Mouse (Mus musculus): Measurements from ENCODE around the gene Ssh2. TPM values are rescaled to one million over a fixed set of nuclear protein-coding genes. Genes with fewer than 3 reads are reported as not detected.

Ssh2 gene
- polyA plus RNA-seq, 1 experiment from 2014 or later, result 13.0 TPM

GRCm38 (mm10) chr11:77402508-77402907 is 186.4 kb downstream of the Ssh2 start:
- Histone ChIP-seq H3K9me3 (ENCODE audit: control insufficient read depth, low read length) (no peaks in the 10 kb centered on the region), H3K4me2 (no peak overlapping the region), H3K27ac (ENCODE audit: low read depth, low read length) (no peak overlapping the region), H3K4me1 (ENCODE audit: control insufficient read depth, insufficient read depth, low read length) (no peaks in the 10 kb centered on the region), H3K9ac (ENCODE audit: low read length) (no peak overlapping the region), H3K27me3 (ENCODE audit: control insufficient read depth, insufficient read depth, low read length) (no peaks in the 10 kb centered on the region), H3K36me3 (ENCODE audit: control insufficient read depth, insufficient read depth, low read length) (no peaks in the 10 kb centered on the region), H3K4me3 (ENCODE audit: low read depth, low read length) (no peak overlapping the region)
- ATAC-seq (ENCODE audit: low FRiP score) (no peak), DNase-seq (ENCODE audit: low spot score, missing footprints) (no peak)
- 80% methylated on average over 2 of the region's 2 CpGs for WGBS

GRCm38 (mm10) chr11:77406329-77406728 is 190.2 kb downstream of the Ssh2 start:
- no peaks in the 10 kb centered on the region for H3K4me1 ChIP-seq (ENCODE audit: control insufficient read depth, insufficient read depth, low read length)
- DNase-seq (ENCODE audit: low spot score, missing footprints) (no peak), ATAC-seq (ENCODE audit: low FRiP score) (no peak)
- H3K36me3 ChIP-seq (ENCODE audit: control insufficient read depth, insufficient read depth, low read length), result no peaks in the 10 kb centered on the region
- H3K4me3 ChIP-seq (ENCODE audit: low read depth, low read length), result no peak overlapping the region
- WGBS, result 81% methylated on average over 2 of the region's 2 CpGs
- no peaks in the 10 kb centered on the region for H3K9me3 ChIP-seq (ENCODE audit: control insufficient read depth, low read length)
- H3K9ac ChIP-seq (ENCODE audit: low read length), result no peak overlapping the region
- H3K27ac ChIP-seq (ENCODE audit: low read depth, low read length), result no peak overlapping the region
- no peak overlapping the region for H3K4me2 ChIP-seq
- H3K27me3 ChIP-seq (ENCODE audit: control insufficient read depth, insufficient read depth, low read length), result no peaks in the 10 kb centered on the region

- 91% methylated on average over 6 of the region's 6 CpGs for WGBS
- no peak for DNase-seq (ENCODE audit: low spot score, missing footprints)
Observed at GRCm38 (mm10) chr11:77409879-77410278, 193.8 kb downstream of the Ssh2 start.

GRCm38 (mm10) chr11:77411284-77411683 is 195.2 kb downstream of the Ssh2 start:
- no peak for ATAC-seq (ENCODE audit: low FRiP score)
- H3K9me3 ChIP-seq (ENCODE audit: control insufficient read depth, low read length), result no peaks in the 10 kb centered on the region
- H3K4me1 ChIP-seq (ENCODE audit: control insufficient read depth, insufficient read depth, low read length), result no peaks in the 10 kb centered on the region

More at GRCm38 (mm10) chr11:77409879-77410278, 193.8 kb downstream of the Ssh2 start:
- Histone ChIP-seq H3K27me3 (ENCODE audit: control insufficient read depth, insufficient read depth, low read length) (no peaks in the 10 kb centered on the region), H3K36me3 (ENCODE audit: control insufficient read depth, insufficient read depth, low read length) (no peaks in the 10 kb centered on the region), H3K27ac (ENCODE audit: low read depth, low read length) (no peak overlapping the region), H3K9ac (ENCODE audit: low read length) (no peak overlapping the region), H3K4me3 (ENCODE audit: low read depth, low read length) (no peak overlapping the region), H3K4me2 (no peak overlapping the region), H3K9me3 (ENCODE audit: control insufficient read depth, low read length) (no peaks in the 10 kb centered on the region), H3K4me1 (ENCODE audit: control insufficient read depth, insufficient read depth, low read length) (no peaks in the 10 kb centered on the region)
- no peak for ATAC-seq (ENCODE audit: low FRiP score)

GRCm38 (mm10) chr11:77414141-77414839 is 198.2 kb downstream of the Ssh2 start:
- no peak overlapping the region for H3K9ac ChIP-seq (ENCODE audit: low read length)
- H3K36me3 ChIP-seq (ENCODE audit: control insufficient read depth, insufficient read depth, low read length), result no peaks in the 10 kb centered on the region
- H3K27me3 ChIP-seq (ENCODE audit: control insufficient read depth, insufficient read depth, low read length), result no peaks in the 10 kb centered on the region
- H3K4me2 ChIP-seq, result no peak overlapping the region
- no peak overlapping the region for H3K4me3 ChIP-seq (ENCODE audit: low read depth, low read length)
- H3K9me3 ChIP-seq (ENCODE audit: control insufficient read depth, low read length), result no peaks in the 10 kb centered on the region
- WGBS, result 93% methylated on average over 2 of the region's 2 CpGs
- no peak overlapping the region for H3K27ac ChIP-seq (ENCODE audit: low read depth, low read length)
- DNase-seq (ENCODE audit: low spot score, missing footprints) (no peak), ATAC-seq (ENCODE audit: low FRiP score) (no peak)
- H3K4me1 ChIP-seq (ENCODE audit: control insufficient read depth, insufficient read depth, low read length), result no peaks in the 10 kb centered on the region

More at GRCm38 (mm10) chr11:77411284-77411683, 195.2 kb downstream of the Ssh2 start:
- Histone ChIP-seq H3K36me3 (ENCODE audit: control insufficient read depth, insufficient read depth, low read length) (no peaks in the 10 kb centered on the region), H3K27ac (ENCODE audit: low read depth, low read length) (no peak overlapping the region), H3K4me2 (no peak overlapping the region), H3K27me3 (ENCODE audit: control insufficient read depth, insufficient read depth, low read length) (no peaks in the 10 kb centered on the region), H3K4me3 (ENCODE audit: low read depth, low read length) (no peak overlapping the region), H3K9ac (ENCODE audit: low read length) (no peak overlapping the region)
- DNase-seq (ENCODE audit: low spot score, missing footprints), result no peak

GRCm38 (mm10) chr11:77416212-77417000 is 200.3 kb downstream of the Ssh2 start:
- H3K9me3 ChIP-seq (ENCODE audit: control insufficient read depth, low read length), result no peaks in the 10 kb centered on the region
- H3K4me3 ChIP-seq (ENCODE audit: low read depth, low read length), result no peak overlapping the region
- WGBS, result 77% methylated on average over 4 of the region's 4 CpGs
- no peak overlapping the region for H3K4me2 ChIP-seq
- no peaks in the 10 kb centered on the region for H3K36me3 ChIP-seq (ENCODE audit: control insufficient read depth, insufficient read depth, low read length)
- DNase-seq (ENCODE audit: low spot score, missing footprints) (no peak), ATAC-seq (ENCODE audit: low FRiP score) (no peak)
- H3K27ac ChIP-seq (ENCODE audit: low read depth, low read length), result no peak overlapping the region
- H3K9ac ChIP-seq (ENCODE audit: low read length), result no peak overlapping the region
- no peaks in the 10 kb centered on the region for H3K27me3 ChIP-seq (ENCODE audit: control insufficient read depth, insufficient read depth, low read length)
- no peaks in the 10 kb centered on the region for H3K4me1 ChIP-seq (ENCODE audit: control insufficient read depth, insufficient read depth, low read length)

GRCm38 (mm10) chr11:77418021-77418420 is 201.9 kb downstream of the Ssh2 start:
- Histone ChIP-seq H3K4me1 (ENCODE audit: control insufficient read depth, insufficient read depth, low read length) (no peaks in the 10 kb centered on the region), H3K27ac (ENCODE audit: low read depth, low read length) (no peak overlapping the region), H3K9ac (ENCODE audit: low read length) (no peak overlapping the region), H3K36me3 (ENCODE audit: control insufficient read depth, insufficient read depth, low read length) (no peaks in the 10 kb centered on the region), H3K9me3 (ENCODE audit: control insufficient read depth, low read length) (no peaks in the 10 kb centered on the region), H3K4me2 (no peak overlapping the region), H3K27me3 (ENCODE audit: control insufficient read depth, insufficient read depth, low read length) (no peaks in the 10 kb centered on the region), H3K4me3 (ENCODE audit: low read depth, low read length) (no peak overlapping the region)
- DNase-seq (ENCODE audit: low spot score, missing footprints), result no peak
- WGBS, result 97% methylated on average over 4 of the region's 4 CpGs
- ATAC-seq (ENCODE audit: low FRiP score), result no peak

- no peak overlapping the region for H3K4me2 ChIP-seq
- no peaks in the 10 kb centered on the region for H3K27me3 ChIP-seq (ENCODE audit: control insufficient read depth, insufficient read depth, low read length)
- DNase-seq (ENCODE audit: low spot score, missing footprints) (no peak), ATAC-seq (ENCODE audit: low FRiP score) (no peak)
- 82% methylated on average over 4 of the region's 4 CpGs for WGBS
- H3K4me3 ChIP-seq (ENCODE audit: low read depth, low read length), result no peak overlapping the region
- no peak overlapping the region for H3K27ac ChIP-seq (ENCODE audit: low read depth, low read length)
- no peaks in the 10 kb centered on the region for H3K36me3 ChIP-seq (ENCODE audit: control insufficient read depth, insufficient read depth, low read length)
- H3K9ac ChIP-seq (ENCODE audit: low read length), result no peak overlapping the region
- H3K9me3 ChIP-seq (ENCODE audit: control insufficient read depth, low read length), result no peaks in the 10 kb centered on the region
- no peaks in the 10 kb centered on the region for H3K4me1 ChIP-seq (ENCODE audit: control insufficient read depth, insufficient read depth, low read length)
Observed at GRCm38 (mm10) chr11:77423175-77423859, 207.2 kb downstream of the Ssh2 start.

GRCm38 (mm10) chr11:77428446-77428845 is 212.4 kb downstream of the Ssh2 start:
- WGBS, result 91% methylated on average over 1 of the region's 1 CpGs
- Histone ChIP-seq H3K27me3 (ENCODE audit: control insufficient read depth, insufficient read depth, low read length) (no peaks in the 10 kb centered on the region), H3K36me3 (ENCODE audit: control insufficient read depth, insufficient read depth, low read length) (no peaks in the 10 kb centered on the region), H3K4me2 (no peak overlapping the region), H3K9me3 (ENCODE audit: control insufficient read depth, low read length) (no peaks in the 10 kb centered on the region), H3K4me1 (ENCODE audit: control insufficient read depth, insufficient read depth, low read length) (no peaks in the 10 kb centered on the region), H3K9ac (ENCODE audit: low read length) (no peak overlapping the region), H3K27ac (ENCODE audit: low read depth, low read length) (no peak overlapping the region), H3K4me3 (ENCODE audit: low read depth, low read length) (no peak overlapping the region)
- ATAC-seq (ENCODE audit: low FRiP score), result no peak
- no peak for DNase-seq (ENCODE audit: low spot score, missing footprints)

Measured in midbrain, embryonic 11.5 days (tissue).